Mouse (Mus musculus): ENCODE results near the gene Phc1.

- TF ChIP-seq CTCF (IDR thresholded peaks at IDR 0.05; ENCODE audit: low read depth, low read length): no peak
- no peak for TF ChIP-seq GATA1 (IDR thresholded peaks at IDR 0.05; ENCODE audit: borderline replicate concordance, low read length)
- TF ChIP-seq POLR2AphosphoS5 (IDR thresholded peaks at IDR 0.05; ENCODE audit: insufficient replicate concordance, low read depth, low read length): no peak
These were observed 48.6 kb downstream of the Phc1 start for GRCm38 (mm10) chr6:122291735-122292134.

Data from G1E (cell line).